Mouse (Mus musculus): ENCODE results near the gene Slc8b1. TPM values are rescaled to one million over a fixed set of nuclear protein-coding genes. Genes with fewer than 3 reads are reported as not detected.

The Slc8b1 gene
- polyA plus RNA-seq, 1 experiment from 2014 or later: 3.1 TPM

- Histone ChIP-seq H3K36me3 (ENCODE audit: control insufficient read depth, insufficient read depth, low read length) (peaks cover 32% of the 10 kb centered on the region), H3K27ac (replicated peaks in 1 of 2; ENCODE audit: control insufficient read depth in 1 of 2, insufficient read depth in 1 of 2, low read depth in 2 of 2, low read length in 2 of 2) (no peak overlapping the region), H3K4me1 (ENCODE audit: control insufficient read depth in 2 of 2, insufficient read depth in 2 of 2, low read length in 2 of 2) (peaks cover 3 to 11% of the 10 kb centered on the region in 2 experiments; a peak in 3 of 4 replicates), H3K4me2 (ENCODE audit: low read length) (no peak overlapping the region), H3K9ac (ENCODE audit: low read length) (no peak overlapping the region), H3K27me3 (ENCODE audit: control insufficient read depth, insufficient read depth, low read length) (no peaks in the 10 kb centered on the region), H3K9me3 (ENCODE audit: control insufficient read depth, low read length) (no peaks in the 10 kb centered on the region), H3K4me3 (ENCODE audit: control insufficient read depth in 1 of 2, insufficient read depth in 1 of 2, low read depth in 1 of 2, low read length in 2 of 2) (no peak overlapping the region)
- whole genome bisulfite sequencing: 78% methylated on average over 5 of the region's 5 CpGs
- ATAC-seq (ENCODE audit: insufficient number of reproducible peaks, insufficient read depth, low FRiP score, low read depth): no peak
These were observed 25.7 kb downstream of the Slc8b1 start for GRCm38 (mm10) chr5:120536632-120537031.

- Histone ChIP-seq H3K36me3 (ENCODE audit: control insufficient read depth, insufficient read depth, low read length) (peaks cover 41% of the 10 kb centered on the region), H3K9ac (ENCODE audit: low read length) (no peak overlapping the region), H3K9me3 (ENCODE audit: control insufficient read depth, low read length) (no peaks in the 10 kb centered on the region), H3K4me3 (ENCODE audit: control insufficient read depth in 1 of 2, insufficient read depth in 1 of 2, low read depth in 1 of 2, low read length in 2 of 2) (no peak overlapping the region), H3K27me3 (ENCODE audit: control insufficient read depth, insufficient read depth, low read length) (no peaks in the 10 kb centered on the region), H3K4me2 (ENCODE audit: low read length) (no peak overlapping the region), H3K27ac (replicated peaks in 1 of 2; ENCODE audit: control insufficient read depth in 1 of 2, insufficient read depth in 1 of 2, low read depth in 2 of 2, low read length in 2 of 2) (no peak overlapping the region), H3K4me1 (ENCODE audit: control insufficient read depth in 2 of 2, insufficient read depth in 2 of 2, low read length in 2 of 2) (no peaks in the 10 kb centered on the region; a peak in 1 of 4 replicates)
- no peak; the same call in 1 of the 2 replicates for ATAC-seq (ENCODE audit: insufficient number of reproducible peaks, insufficient read depth, low FRiP score, low read depth)
- WGBS: 66% methylated on average over 11 of the region's 11 CpGs
These were observed 37.4 kb downstream of the Slc8b1 start for GRCm38 (mm10) chr5:120548236-120548850.

GRCm38 (mm10) chr5:120550137-120550536 is 39.2 kb downstream of the Slc8b1 start:
- peaks cover 49% of the 10 kb centered on the region for H3K36me3 ChIP-seq (ENCODE audit: control insufficient read depth, insufficient read depth, low read length)
- no peak overlapping the region for H3K9ac ChIP-seq (ENCODE audit: low read length)
- H3K27ac ChIP-seq (replicated peaks in 1 of 2; ENCODE audit: control insufficient read depth in 1 of 2, insufficient read depth in 1 of 2, low read depth in 2 of 2, low read length in 2 of 2): no peak overlapping the region
- H3K9me3 ChIP-seq (ENCODE audit: control insufficient read depth, low read length): no peaks in the 10 kb centered on the region
- H3K27me3 ChIP-seq (ENCODE audit: control insufficient read depth, insufficient read depth, low read length): no peaks in the 10 kb centered on the region
- 73% methylated on average over 5 of the region's 5 CpGs for WGBS
- H3K4me2 ChIP-seq (ENCODE audit: low read length): no peak overlapping the region
- no peak overlapping the region for H3K4me3 ChIP-seq (ENCODE audit: control insufficient read depth in 1 of 2, insufficient read depth in 1 of 2, low read depth in 1 of 2, low read length in 2 of 2)
- no peaks in the 10 kb centered on the region; a peak in 1 of 4 replicates for H3K4me1 ChIP-seq (ENCODE audit: control insufficient read depth in 2 of 2, insufficient read depth in 2 of 2, low read length in 2 of 2)
- no peak for ATAC-seq (ENCODE audit: insufficient number of reproducible peaks, insufficient read depth, low FRiP score, low read depth)

GRCm38 (mm10) chr5:120550673-120551072 is 39.7 kb downstream of the Slc8b1 start:
- H3K9ac ChIP-seq (ENCODE audit: low read length): no peak overlapping the region
- no peaks in the 10 kb centered on the region; a peak in 1 of 4 replicates for H3K4me1 ChIP-seq (ENCODE audit: control insufficient read depth in 2 of 2, insufficient read depth in 2 of 2, low read length in 2 of 2)
- H3K27ac ChIP-seq (replicated peaks in 1 of 2; ENCODE audit: control insufficient read depth in 1 of 2, insufficient read depth in 1 of 2, low read depth in 2 of 2, low read length in 2 of 2): no peak overlapping the region
- WGBS: 95% methylated on average over 5 of the region's 5 CpGs
- no peak overlapping the region for H3K4me3 ChIP-seq (ENCODE audit: control insufficient read depth in 1 of 2, insufficient read depth in 1 of 2, low read depth in 1 of 2, low read length in 2 of 2)
- H3K36me3 ChIP-seq (ENCODE audit: control insufficient read depth, insufficient read depth, low read length): peaks cover 54% of the 10 kb centered on the region
- H3K27me3 ChIP-seq (ENCODE audit: control insufficient read depth, insufficient read depth, low read length): no peaks in the 10 kb centered on the region
- no peaks in the 10 kb centered on the region for H3K9me3 ChIP-seq (ENCODE audit: control insufficient read depth, low read length)
- no peak overlapping the region for H3K4me2 ChIP-seq (ENCODE audit: low read length)
- ATAC-seq (ENCODE audit: insufficient number of reproducible peaks, insufficient read depth, low FRiP score, low read depth): no peak

- Histone ChIP-seq H3K4me2 (ENCODE audit: low read length) (no peak overlapping the region), H3K36me3 (ENCODE audit: control insufficient read depth, insufficient read depth, low read length) (peaks cover 58% of the 10 kb centered on the region), H3K27me3 (ENCODE audit: control insufficient read depth, insufficient read depth, low read length) (no peaks in the 10 kb centered on the region), H3K4me3 (ENCODE audit: control insufficient read depth in 1 of 2, insufficient read depth in 1 of 2, low read depth in 1 of 2, low read length in 2 of 2) (no peak overlapping the region), H3K9ac (ENCODE audit: low read length) (no peak overlapping the region), H3K4me1 (ENCODE audit: control insufficient read depth in 2 of 2, insufficient read depth in 2 of 2, low read length in 2 of 2) (peaks cover 0 to 6% of the 10 kb centered on the region in 2 experiments; a peak in 2 of 4 replicates), H3K27ac (replicated peaks in 1 of 2; ENCODE audit: control insufficient read depth in 1 of 2, insufficient read depth in 1 of 2, low read depth in 2 of 2, low read length in 2 of 2) (no peak overlapping the region), H3K9me3 (ENCODE audit: control insufficient read depth, low read length) (no peaks in the 10 kb centered on the region)
- ATAC-seq (ENCODE audit: insufficient number of reproducible peaks, insufficient read depth, low FRiP score, low read depth): no peak
- 86% methylated on average over 24 of the region's 24 CpGs for WGBS
These were observed 44.9 kb downstream of the Slc8b1 start for GRCm38 (mm10) chr5:120555871-120556270.

GRCm38 (mm10) chr5:120558041-120558440 is 47.1 kb downstream of the Slc8b1 start:
- H3K27me3 ChIP-seq (ENCODE audit: control insufficient read depth, insufficient read depth, low read length): no peaks in the 10 kb centered on the region
- H3K4me2 ChIP-seq (ENCODE audit: low read length): no peak overlapping the region
- H3K4me3 ChIP-seq (ENCODE audit: control insufficient read depth in 1 of 2, insufficient read depth in 1 of 2, low read depth in 1 of 2, low read length in 2 of 2): no peak overlapping the region
- 78% methylated on average over 8 of the region's 8 CpGs for WGBS
- no peak overlapping the region for H3K27ac ChIP-seq (replicated peaks in 1 of 2; ENCODE audit: control insufficient read depth in 1 of 2, insufficient read depth in 1 of 2, low read depth in 2 of 2, low read length in 2 of 2)
- peaks cover 42% of the 10 kb centered on the region for H3K36me3 ChIP-seq (ENCODE audit: control insufficient read depth, insufficient read depth, low read length)
- no peak for ATAC-seq (ENCODE audit: insufficient number of reproducible peaks, insufficient read depth, low FRiP score, low read depth)
- peaks cover 8 to 14% of the 10 kb centered on the region in 2 experiments for H3K4me1 ChIP-seq (ENCODE audit: control insufficient read depth in 2 of 2, insufficient read depth in 2 of 2, low read length in 2 of 2)
- no peak overlapping the region for H3K9ac ChIP-seq (ENCODE audit: low read length)
- H3K9me3 ChIP-seq (ENCODE audit: control insufficient read depth, low read length): no peaks in the 10 kb centered on the region

GRCm38 (mm10) chr5:120558762-120559161 is 47.8 kb downstream of the Slc8b1 start:
- no peak overlapping the region for H3K4me2 ChIP-seq (ENCODE audit: low read length)

More at GRCm38 (mm10) chr5:120558762-120559161, 47.8 kb downstream of the Slc8b1 start:
- no peak for ATAC-seq (ENCODE audit: insufficient number of reproducible peaks, insufficient read depth, low FRiP score, low read depth)
- H3K27me3 ChIP-seq (ENCODE audit: control insufficient read depth, insufficient read depth, low read length): no peaks in the 10 kb centered on the region
- peaks cover 15 to 20% of the 10 kb centered on the region in 2 experiments for H3K4me1 ChIP-seq (ENCODE audit: control insufficient read depth in 2 of 2, insufficient read depth in 2 of 2, low read length in 2 of 2)
- H3K4me3 ChIP-seq (ENCODE audit: control insufficient read depth in 1 of 2, insufficient read depth in 1 of 2, low read depth in 1 of 2, low read length in 2 of 2): no peak overlapping the region
- H3K9me3 ChIP-seq (ENCODE audit: control insufficient read depth, low read length): no peaks in the 10 kb centered on the region
- no peak overlapping the region for H3K27ac ChIP-seq (replicated peaks in 1 of 2; ENCODE audit: control insufficient read depth in 1 of 2, insufficient read depth in 1 of 2, low read depth in 2 of 2, low read length in 2 of 2)
- WGBS: 53% methylated on average over 14 of the region's 14 CpGs
- H3K36me3 ChIP-seq (ENCODE audit: control insufficient read depth, insufficient read depth, low read length): peaks cover 35% of the 10 kb centered on the region
- no peak overlapping the region for H3K9ac ChIP-seq (ENCODE audit: low read length)

Measured in heart, embryonic 14.5 days (tissue).